Mouse (Mus musculus): ENCODE data around the gene Rbpj.

- TF ChIP-seq CTCF (IDR thresholded peaks at IDR 0.05; ENCODE audit: low read depth) (no peak), EP300 (optimal IDR thresholded peaks at IDR 0.05) (no peak)
Observed at GRCm38 (mm10) chr5:53437767-53438166, 28.2 kb upstream of the Rbpj start.

Measured in stomach, postnatal 0 days (tissue).